Mouse (Mus musculus): ENCODE results near the gene Gm48552.

Gene Gm48552

DNA sequence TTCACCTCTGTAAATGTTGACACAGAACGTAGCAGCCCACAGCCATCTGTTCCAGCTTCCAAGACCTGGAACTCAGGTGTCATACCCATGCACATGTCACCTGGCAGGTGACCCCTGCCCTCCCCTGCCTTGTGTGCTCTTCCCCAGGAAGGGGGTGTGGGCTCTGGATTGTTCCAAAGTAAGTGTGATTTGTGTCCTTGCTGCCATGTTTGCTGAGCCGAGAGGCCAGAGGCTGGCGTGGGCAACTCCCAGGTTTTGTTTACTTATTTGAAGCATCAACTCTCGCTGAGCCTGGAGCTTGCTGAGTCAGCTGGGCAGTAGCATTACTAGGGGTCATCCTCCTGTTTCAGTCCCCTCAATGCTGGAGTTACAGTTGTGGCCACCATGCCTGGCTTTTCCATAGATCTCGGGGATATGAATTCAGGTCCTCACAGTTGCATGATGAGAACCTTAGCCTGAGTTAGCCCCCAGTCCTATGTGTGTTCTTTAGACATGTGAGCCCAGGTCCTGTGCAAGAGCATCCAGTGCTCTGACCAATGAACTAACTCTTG is at the start of gene Gm48552:
TSS of gene Gm48552 (plus strand) at position 501 of the 551 bp plus-strand sequence.
- no peak for DNase-seq (ENCODE audit: low read depth, low spot score)

DNA sequence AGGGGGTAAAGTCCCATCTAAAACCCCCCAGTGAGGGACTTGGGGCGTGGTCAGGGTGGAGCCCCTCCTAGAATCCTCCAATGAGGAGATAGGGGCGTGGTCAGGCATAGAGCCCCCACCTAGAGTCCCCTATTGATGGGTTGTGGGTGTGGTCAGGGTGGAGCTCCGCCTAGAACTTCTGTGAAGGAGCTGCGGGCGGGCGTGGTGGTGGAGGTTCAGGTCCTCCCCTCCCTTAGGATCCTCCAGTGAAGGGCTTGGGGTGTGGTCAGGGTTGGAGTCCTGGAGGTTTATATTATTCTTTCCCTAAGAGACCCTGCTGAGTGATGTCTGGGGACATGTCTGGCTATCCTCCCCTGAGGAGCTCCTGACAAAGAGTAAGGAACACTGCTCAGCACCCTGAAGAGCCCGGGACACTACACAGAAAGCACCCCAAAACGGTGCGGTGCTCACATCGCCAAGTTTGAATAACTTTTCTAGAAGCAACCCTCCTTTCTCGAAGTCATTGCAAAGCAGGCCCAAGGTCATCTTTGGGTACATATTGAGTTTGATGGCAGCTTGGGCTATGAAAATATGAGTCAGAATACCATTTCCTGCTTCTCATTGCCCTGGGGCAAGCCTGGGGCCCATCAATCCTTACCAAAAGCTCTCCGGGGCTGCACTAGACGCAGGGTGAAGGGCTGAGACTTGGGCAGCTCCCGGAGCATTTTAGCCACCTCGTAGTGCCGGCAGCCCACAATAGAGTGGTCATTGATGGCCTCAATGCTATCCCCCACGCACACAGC is 48.1 kb upstream of the Gm48552 start:
- DNase-seq (ENCODE audit: low read depth, low spot score): no peak

DNA sequence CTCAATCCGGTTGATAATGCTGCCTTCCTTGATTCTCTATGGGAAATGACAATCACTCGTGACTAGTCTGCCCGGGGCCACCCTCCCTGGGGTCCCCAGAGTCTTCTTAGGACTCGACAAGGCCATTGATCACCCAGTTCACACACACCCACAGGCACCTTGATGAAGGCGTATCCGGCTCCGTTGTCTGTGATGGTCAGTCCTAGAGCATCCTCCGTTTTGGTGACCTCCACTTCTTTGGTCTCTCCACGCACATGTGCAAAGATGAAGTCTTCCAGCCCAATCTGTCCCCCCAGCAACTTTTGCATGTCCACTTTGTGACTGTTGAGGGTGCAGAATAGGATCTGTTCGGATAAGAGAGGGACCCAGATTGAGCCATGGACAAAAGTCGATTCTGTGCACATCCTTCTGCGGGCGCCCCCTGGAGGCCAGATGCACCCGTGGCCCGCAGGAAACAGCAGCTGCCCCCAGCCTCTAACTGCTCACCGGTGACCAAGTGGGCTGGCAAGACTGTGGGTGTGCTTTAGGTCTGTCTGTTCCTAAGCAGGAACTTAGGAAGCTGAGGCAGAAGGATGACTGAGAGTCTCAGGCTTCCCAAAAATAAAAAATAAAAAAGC is 47.4 kb upstream of the Gm48552 start:
- peak; percentile 87 for DNase-seq (ENCODE audit: low read depth, low spot score)

DNA sequence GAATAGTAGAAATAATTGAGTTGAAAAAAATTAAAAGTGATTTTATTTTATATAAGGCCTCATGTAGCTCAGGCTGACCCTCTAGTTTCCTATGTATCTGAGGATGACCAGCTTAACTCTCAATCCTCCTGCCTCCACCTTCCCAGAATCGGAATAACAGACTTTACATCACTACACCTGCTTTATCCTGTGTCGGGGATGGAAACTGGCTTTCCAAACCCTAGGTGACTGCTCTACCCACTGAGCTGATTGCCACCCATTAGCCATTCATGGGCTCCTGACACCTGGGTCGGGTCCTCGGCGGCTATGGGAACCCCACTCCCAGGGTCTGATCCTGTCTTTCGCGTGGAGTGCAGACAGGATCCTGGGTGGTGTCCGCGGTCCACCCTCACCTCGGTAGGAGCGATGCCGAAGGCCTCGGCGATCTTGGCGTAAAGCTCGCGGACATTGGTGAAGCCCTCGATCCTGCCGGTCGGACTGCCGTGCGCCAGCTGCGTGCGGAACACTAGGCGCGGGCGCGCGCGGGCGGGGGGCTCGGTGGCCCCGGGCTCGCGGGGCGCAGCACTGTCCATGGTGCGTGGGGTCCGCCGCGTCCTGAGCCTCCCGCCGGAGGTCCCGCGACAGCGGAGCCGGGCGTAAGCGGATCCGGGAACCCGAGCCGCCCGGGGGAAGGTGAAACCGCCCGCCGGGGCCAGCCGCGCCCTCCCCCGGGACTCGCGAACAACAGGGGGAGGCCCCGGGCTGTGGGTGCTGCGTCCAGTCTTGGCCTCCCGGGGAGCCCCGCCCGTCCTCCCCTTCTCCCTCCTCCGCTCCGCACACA is 45.9 kb upstream of the Gm48552 start, which contains the start of gene Gipc3:
TSS of gene Gipc3 (minus strand) at position 581 of the 820 bp plus-strand sequence.
- DNase-seq (ENCODE audit: low read depth, low spot score): peak; percentile 36

DNA sequence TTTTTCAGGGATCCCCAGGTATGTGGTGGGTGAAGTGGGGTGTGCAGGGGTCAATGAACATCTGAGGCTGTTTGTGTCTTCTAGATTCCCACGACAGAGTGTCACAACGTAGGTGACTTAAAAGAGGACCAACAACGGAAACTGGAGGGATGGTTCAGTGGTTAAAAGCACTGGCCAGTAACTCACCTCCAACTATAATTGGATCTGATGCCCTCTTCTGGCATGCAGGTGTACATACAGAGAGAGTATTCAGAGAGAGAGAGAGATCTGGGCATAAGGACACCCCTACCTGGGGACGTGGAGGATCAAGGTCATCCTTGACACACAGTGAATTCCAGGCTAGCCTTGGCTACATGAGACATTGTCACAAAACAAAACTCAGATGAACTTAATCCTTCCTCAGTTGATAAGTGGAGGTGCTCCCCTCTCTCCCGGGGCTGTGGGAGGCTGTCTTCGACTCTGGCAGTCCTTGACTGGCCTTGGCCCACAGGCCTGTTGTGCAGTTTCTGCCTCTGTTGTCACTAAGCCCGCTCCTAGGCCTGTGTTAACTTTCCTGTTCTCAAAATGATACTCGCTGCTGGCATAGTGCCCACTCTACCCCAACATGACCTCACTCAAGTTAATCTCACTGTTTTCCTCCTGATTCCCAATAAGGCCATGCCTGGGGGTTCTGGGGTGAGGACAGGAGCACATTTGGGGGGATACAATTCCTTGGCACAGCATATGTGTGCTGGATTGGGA is 44.2 kb upstream of the Gm48552 start:
- DNase-seq (ENCODE audit: low read depth, low spot score): peak; percentile 64

DNA sequence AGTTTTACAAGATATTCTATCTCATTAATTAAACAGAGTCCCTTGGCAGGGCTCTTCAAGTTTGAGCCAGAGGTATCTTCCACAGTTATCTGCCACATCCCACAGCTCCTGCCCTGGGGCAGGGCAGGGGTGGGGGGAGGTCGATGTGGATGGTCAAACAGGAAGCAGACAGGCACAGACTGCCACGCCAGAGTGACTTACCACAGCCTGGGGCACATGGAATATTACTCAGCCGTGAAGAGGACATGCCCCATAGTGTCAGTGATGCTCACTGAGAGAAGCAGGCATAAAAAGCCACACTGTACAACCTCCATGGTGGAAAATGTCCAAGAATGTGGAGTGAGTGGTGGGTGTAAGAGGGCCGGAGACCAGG is 43.7 kb upstream of the Gm48552 start:
- no peak for DNase-seq (ENCODE audit: low read depth, low spot score)

DNA sequence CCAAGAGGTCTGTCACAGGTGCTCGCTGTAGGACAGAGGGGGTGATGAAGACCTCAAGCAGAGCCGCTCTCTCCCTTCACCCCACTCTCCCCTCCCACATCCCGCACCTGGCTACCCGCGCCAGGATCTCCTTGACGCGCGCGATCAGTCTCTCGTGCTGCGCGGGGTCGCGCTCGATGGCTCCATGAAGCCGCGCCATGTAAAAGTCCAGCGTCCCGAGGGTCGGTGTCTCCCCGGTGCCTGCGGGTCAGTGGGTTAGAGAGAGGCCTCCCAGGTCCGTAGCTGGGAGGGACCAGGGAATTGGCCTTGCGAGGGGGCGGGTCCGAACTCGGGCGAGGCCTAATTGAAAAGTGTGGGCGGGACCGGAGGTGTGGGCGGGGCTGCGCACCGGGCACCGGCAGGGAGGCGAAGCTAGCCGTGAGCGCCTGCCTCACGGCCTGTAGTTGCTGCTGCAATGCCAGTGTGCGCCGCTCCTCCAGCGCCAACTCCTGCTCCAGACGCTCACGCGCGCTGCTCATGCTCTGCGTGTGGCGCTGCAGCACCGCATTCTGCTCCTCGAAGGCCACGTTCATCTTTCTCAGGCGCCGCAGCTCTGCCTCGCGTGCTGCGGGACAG is 42.2 kb upstream of the Gm48552 start:
- DNase-seq (ENCODE audit: low read depth, low spot score): peak; percentile 56

DNA sequence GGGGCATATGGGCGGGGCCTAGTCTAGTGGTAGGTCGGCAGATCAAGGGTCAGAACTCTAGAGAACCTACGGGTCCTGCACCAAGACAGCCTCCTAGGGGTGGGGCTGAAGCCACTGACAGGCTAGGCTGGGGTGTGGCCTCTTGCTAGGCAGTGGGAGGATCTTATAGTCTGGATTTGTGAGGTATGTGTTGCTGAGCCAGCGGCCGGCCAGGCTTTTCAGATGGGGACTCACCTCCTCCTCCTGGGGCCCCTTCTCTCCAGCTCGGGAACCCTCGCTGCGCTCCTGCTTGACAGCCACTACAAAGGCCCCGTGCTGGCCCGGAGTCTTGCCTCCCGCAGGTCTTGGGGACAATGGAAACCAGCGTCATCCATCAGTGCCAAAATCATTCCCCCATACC is 39.7 kb upstream of the Gm48552 start:
- DNase-seq (ENCODE audit: low read depth, low spot score): peak; percentile 53

DNA sequence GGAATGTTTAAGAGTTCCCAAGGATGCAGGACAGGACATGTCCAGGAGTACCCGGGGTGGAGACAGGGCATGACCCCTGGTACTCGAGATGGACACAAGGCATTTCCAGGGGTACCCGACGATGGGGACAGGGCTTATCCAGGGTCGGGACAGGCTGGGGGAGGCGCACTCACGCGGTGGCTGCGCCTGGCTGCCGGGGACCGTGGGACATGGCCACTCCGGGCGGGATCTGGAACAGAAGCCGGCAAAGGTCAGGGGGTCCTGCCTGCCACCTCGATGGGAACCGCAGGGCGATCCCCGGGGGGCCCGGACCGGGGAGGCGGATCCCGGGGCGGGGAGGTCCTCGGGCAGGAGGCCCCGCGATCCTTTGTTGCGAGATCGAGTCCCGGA is 38.8 kb upstream of the Gm48552 start:
- DNase-seq (ENCODE audit: low read depth, low spot score): no peak

DNA sequence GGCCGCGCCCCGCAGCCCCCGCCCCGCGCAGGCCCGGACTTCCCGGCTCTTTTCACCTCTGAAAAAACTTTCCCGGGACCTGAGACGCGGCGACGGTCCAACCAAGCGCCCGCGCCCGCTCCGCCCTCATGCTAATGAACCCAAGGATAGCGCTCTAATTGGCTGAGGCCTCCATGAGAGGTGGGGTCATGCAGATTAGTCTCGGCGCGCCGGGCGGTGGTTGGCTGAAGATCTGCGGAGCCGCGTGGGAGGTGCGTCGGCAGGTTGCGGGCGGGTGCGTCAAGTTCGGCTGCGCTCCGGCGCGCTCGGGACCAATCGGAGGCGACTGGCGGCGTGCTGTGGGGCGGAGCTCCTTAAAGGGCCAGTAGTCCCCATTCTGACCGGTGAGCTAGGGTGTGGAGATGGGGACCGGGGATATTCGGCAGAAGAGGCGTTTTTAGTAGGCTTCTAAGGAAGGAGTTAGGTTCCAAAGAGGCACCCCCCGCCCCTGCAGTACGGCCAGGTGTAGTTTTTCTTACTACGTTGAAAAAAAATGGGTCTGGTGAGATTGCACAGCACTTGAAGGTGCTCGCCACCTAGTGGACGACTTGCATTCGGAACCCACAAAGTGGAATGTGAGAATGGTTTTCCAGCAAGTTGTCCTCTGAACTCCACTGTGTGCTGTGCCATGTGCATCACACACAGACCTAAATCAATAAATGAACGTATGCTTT is 38.3 kb upstream of the Gm48552 start, which contains the start of gene Hmg20b:
TSS of gene Hmg20b (minus strand) at position 130 of the 713 bp plus-strand sequence.
- DNase-seq (ENCODE audit: low read depth, low spot score): peak; percentile 100

DNA sequence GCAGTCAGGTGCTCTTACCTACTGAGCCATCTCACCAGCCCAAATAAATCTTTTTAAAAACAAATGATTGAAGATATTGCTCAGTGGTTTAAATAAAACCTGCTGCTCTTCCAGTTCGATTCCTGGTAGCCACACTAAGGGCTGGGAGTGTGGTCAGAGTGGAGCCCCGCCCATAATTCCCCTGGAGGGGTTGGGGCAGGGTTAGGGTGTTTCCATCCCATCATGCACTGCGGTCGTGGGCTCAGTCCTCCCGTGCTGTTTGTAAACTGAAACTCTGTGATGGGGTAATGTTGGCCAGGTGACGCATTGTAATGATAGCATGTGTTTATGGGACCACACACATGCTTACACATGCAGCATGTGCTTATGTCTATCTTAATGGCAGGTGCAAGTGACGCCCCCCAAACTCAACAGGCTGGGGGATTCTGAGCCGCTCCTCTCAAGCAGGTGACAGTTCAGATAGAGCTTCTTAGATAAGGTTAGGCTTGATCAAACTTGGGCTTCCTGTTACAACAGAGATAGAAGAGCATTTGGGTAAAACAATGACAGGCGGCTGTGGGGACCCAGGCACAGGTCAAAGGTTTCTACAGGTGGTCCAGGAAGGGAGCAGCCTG is 37.0 kb upstream of the Gm48552 start:
- peak; percentile 83 for DNase-seq (ENCODE audit: low read depth, low spot score)

DNA sequence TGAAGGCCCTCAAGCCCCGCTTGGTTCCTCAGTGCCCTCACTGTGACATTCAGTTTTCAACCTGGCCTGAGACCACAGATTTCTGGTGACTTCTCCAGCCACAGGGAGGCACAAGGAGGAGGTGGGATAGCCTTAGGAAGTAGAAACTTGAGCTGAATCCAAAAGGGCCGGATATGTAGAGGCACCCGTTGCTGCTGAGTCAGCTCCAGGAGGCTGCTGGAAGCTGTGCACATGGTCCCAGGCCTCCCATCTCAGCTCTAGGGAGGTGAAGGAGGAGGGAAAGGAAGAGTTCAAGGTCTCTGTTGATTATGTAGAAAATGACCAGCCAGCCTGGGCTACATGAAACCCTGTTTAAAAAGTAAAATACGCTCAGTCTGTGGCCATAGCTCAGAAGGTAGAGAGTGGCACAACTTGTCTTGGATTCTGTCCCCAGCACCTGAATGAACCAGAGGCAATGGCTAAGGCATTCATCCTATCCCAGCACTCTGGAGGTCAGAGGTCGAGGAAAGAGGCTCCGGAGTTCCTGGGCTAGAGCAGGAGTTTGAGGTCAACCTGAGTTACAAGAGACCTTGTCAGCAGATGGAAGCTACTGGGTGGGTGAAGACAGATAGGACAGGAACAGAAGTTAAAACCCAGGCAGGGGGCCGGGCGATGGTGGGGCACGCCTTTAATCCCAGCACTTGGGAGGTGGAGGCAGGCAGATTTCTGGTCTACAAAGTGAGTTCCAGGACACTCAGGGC is 33.9 kb upstream of the Gm48552 start:
- DNase-seq (ENCODE audit: low read depth, low spot score): no peak

DNA sequence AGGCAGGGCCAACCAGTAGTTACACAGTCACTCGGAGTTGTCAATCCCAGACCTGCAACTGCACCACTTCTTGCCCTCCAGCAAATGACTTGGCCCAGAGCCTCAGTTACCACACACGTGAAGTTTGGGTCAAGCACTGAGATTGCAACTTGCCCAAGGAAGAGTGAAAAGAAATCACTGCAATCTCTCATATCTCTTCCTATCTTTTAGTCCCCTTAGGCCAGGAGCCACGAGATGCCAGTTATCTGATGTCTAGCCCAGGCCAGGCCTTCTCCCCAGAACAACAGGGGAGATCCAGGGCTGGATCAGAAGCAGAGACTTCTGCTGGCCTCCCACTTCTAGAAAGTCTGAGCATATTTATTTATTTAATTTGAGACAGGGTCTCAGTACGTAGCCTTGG is 33.3 kb upstream of the Gm48552 start:
- no peak for DNase-seq (ENCODE audit: low read depth, low spot score)

DNA sequence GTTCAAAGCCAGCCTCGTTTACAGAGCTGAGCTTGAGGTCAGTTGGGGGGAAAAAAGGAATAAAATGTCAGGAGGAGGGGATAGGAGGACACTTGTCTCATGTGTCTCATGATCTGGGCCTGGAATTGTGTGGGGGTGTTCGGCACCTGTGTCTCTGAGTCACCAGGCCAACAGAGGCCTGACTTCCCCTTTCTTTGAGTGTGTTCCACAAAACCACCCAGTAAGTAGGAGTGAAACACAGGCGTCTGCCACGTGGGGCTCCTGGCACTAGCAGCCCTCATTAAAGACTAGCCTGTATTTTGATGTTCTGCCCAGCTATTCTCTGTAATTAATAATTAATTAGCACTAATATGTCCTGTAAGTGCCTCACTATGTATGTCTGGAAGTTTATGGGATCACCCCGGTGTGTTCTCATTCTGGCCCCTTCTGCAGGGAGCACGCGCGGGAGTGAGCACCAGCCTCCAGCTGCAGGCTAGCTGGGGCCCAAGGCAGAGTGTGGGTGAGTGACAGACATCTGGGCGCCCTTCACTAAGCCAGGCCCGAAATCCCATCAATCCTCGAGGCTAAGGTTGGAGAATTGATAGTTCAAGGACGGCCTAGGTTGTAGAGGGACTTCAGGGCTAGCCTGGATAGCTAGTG is 32.3 kb upstream of the Gm48552 start:
- DNase-seq (ENCODE audit: low read depth, low spot score): no peak

DNA sequence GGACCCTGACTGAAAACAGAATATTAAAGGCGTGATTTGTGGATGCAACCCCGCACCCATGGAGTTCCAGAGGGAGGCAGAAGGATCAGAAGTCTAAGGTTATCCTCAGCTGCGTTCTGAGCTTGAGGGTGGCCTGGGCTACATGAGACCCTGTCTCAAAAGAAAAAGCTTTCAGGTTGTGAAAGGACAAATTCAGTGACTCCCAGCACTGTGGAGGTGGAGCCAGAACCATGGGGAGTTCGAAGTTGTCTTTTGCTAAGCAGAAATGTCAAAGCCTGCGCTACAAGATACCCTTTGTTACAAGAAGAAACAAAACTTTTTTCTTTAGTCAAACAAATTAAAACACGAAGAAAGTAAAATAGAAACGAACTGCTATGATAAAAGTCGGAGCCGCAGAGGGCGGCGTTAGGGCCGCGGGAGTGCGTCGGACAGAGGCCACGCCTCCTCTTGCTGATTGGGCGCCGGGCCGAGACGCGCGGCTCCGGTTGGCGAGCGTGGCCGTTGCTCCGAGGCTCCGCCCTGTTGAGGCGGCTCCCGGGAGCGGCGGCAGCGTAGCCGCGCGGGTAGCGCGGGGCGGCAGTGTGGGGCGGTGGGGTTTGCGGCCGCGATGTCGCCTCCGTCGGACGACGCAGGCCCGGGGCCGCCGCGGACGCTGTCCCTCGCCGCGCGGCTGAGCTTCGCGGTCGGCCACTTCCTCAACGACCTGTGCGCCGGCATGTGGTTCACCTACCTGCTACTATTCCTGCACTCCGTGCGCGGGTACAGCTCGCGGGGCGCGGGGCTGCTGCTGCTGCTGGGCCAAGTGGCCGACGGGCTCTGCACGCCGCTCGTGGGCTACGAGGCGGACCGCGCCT is 31.6 kb upstream of the Gm48552 start, which contains the start of gene Mfsd12:
TSS of gene Mfsd12 (plus strand) at position 501 of the 854 bp plus-strand sequence.
- DNase-seq (ENCODE audit: low read depth, low spot score): peak; percentile 95

DNA sequence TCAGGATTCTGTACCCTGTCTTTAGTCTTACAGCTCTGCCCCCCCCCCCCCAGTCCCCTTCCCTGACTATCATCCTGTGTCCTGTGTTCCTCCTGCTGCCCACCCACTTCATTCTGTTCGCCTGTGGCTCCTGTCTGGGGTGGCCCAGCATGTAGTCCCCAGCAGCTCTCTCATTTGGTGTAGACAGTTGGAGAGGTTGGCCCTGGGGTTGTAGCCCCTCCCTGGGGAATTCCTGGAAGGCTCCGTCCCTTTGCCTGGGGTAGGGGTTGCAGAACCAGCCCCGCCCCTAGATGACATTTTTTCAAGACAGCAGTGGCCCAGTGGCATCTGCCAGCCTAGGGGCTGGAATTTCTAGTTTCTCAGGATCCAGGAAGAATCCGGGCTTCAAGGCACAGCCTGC is 30.6 kb upstream of the Gm48552 start:
- no peak for DNase-seq (ENCODE audit: low read depth, low spot score)

DNA sequence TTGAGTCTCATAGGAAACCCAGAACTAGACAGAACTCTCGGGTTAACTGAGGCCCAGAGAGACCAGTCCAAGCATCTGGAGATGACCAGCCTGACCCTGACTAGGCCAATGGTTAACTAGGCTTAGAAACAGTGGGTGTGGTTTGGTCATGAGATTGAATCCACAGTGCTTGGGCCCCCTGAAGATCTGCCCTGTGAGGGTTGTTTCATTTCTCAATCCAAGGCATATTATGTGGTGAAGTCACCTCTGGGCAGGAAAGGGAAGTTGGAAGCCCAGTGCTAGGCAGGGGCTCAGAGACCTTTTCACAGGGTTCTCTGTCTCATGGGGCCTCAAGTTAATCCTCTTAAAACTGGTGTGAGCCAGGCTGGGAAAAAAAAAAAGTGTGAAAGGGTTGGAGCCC is 30.0 kb upstream of the Gm48552 start:
- no peak for DNase-seq (ENCODE audit: low read depth, low spot score)

DNA sequence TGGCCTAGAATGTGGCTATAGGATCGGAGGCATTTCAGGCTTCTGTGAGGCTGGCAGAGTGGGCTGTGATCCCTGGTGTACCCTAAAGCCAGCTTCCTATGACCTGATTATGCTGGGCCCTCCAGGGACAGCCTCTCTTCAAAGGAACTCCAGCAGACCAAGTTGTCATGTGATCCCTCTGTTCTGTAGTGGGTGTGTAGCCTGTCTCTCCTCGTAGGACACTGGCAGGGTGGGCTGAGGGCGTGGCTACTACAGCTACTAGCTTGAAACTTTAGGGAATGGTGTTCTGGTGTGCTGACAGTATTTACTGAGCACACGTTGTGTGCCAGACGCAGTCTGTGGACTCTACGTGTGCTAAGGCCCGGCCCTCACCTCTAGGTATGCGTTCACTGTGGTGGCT is 28.1 kb upstream of the Gm48552 start:
- DNase-seq (ENCODE audit: low read depth, low spot score): no peak
